Mouse (Mus musculus): ENCODE measurements around the gene Ptprq.

Ptprq gene

GRCm38 (mm10) chr10:107485870-107486269, 234.0 kb downstream of the Ptprq start, which contains the start of gene Myf5:
Myf5 (minus strand) TSS chr10:107486134.
- DNase-seq = no peak

- no peak for DNase-seq
These were observed 235.8 kb downstream of the Ptprq start for GRCm38 (mm10) chr10:107484050-107484449.

GRCm38 (mm10) chr10:107473497-107473896, 246.4 kb downstream of the Ptprq start:
- DNase-seq = no peak

- no peak for DNase-seq
These were observed 248.1 kb downstream of the Ptprq start for GRCm38 (mm10) chr10:107471712-107472111.

GRCm38 (mm10) chr10:107467819-107468218, 252.0 kb downstream of the Ptprq start:
- DNase-seq = no peak

Measured in cerebellum, adult 11 months (tissue).